Mouse (Mus musculus): ENCODE results near the gene Cort. TPM values are rescaled to one million over a fixed set of nuclear protein-coding genes. Genes with fewer than 3 reads are reported as not detected.

Gene Cort
- polyA plus RNA-seq, 1 experiment from 2014 or later = 1.2 TPM

DNA sequence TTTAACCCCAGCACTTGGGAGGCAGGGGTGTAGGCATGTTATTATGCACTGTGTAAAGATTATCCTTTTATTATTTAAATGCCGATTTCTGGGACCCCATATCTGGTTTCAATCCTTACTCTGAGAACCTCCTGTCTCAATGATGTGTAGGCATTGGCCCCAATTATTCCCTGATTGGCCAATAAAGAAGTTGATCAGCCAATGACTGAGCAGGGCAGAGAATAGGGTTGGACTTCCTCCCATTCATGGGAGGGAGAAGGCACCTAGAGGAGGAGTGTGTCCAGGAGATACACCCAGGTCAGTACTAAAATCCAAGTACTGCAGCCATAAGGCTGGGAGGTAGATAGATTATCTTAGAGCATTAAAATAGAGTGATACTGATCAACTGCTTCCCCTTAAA, 36.6 kb upstream of the Cort start:
- no peaks in the 10 kb centered on the region for H3K9me3 ChIP-seq
- no peak overlapping the region for H3K27ac ChIP-seq
- H3K9ac ChIP-seq = no peak overlapping the region
- 58% methylated on average over 1 of the region's 1 CpGs for WGBS
- no peak overlapping the region for H3K4me3 ChIP-seq
- ATAC-seq (ENCODE audit: insufficient number of reproducible peaks, insufficient read depth, low FRiP score, low TSS enrichment, low read depth) = no peak
- H3K4me1 ChIP-seq = peaks cover 12% of the 10 kb centered on the region
- no peaks in the 10 kb centered on the region for H3K27me3 ChIP-seq
- no peak overlapping the region for H3K4me2 ChIP-seq
- peaks cover 56% of the 10 kb centered on the region for H3K36me3 ChIP-seq

DNA sequence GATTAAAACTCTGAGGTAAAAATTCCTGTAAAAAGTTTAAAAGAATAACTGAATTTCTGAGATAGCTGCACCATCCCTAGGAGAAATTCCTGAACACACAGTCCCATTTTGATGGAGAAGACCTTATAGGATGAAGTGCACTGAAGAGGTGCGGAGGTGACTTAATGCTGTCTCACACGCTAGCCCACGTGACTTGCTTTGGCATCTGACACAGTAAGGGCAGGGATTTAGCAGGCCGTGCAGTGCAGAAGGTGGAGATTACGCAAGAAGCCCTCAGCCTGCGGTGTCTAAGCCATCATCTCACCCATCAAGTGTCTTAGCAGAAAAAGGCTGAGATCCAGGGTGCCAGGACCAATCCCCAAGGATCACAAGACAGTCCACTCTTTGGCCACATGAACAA, 34.6 kb upstream of the Cort start:
- Histone ChIP-seq H3K4me3 (no peak overlapping the region), H3K27ac (no peak overlapping the region), H3K4me2 (no peak overlapping the region), H3K9me3 (no peaks in the 10 kb centered on the region), H3K9ac (no peak overlapping the region), H3K36me3 (peaks cover 76% of the 10 kb centered on the region), H3K27me3 (no peaks in the 10 kb centered on the region), H3K4me1 (peaks cover 12% of the 10 kb centered on the region)
- WGBS = 93% methylated on average over 6 of the region's 6 CpGs
- ATAC-seq (ENCODE audit: insufficient number of reproducible peaks, insufficient read depth, low FRiP score, low TSS enrichment, low read depth) = no peak

DNA sequence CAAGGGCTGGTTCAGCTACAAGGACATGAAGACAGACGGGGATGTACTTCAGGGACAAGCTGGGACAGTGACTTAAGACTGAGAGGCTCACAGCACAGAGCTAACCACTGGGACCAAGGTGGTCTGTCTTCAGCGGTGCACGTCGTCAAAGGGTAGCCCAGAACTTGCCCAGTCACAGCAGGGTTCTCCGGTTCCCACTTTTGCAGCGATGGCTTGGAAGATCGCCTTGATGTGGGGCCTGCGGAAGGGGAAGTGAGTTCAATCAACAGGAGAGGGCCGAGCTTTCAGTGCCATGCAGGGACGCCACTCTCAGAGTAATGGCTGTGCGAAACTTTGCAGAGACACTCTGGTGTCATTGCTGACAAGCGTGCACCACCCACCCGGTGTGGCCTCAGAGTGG, 33.3 kb upstream of the Cort start:
- no peaks in the 10 kb centered on the region for H3K27me3 ChIP-seq
- no peak overlapping the region for H3K4me3 ChIP-seq
- H3K9me3 ChIP-seq = no peaks in the 10 kb centered on the region
- H3K4me1 ChIP-seq = 0 out of 2 replicates have a peak, but pooled peaks cover 3% of the 10 kb centered on the region
- H3K9ac ChIP-seq = no peak overlapping the region
- no peak for ATAC-seq (ENCODE audit: insufficient number of reproducible peaks, insufficient read depth, low FRiP score, low TSS enrichment, low read depth)
- no peak overlapping the region for H3K4me2 ChIP-seq
- H3K36me3 ChIP-seq = peaks cover 89% of the 10 kb centered on the region
- no peak overlapping the region for H3K27ac ChIP-seq
- 91% methylated on average over 13 of the region's 13 CpGs for WGBS

DNA sequence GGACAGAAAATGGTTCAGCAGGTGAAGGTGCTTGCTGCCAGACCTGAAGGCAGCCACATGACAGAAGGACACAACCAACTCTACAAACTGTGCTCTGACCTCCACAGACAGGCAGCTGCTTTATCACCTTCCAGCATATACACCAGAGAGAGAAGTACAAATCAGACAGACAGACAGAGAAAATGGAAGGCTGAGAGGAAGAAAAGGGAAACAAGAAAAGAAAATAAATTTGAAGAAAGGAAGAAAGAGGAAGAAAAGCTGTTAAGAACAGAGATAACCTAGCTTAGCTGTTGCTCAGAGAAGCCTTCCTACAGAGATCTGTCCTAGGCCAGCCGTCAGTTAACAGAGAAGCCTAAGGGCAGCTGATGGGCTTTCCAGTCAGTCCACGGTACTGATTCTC, 32.6 kb upstream of the Cort start:
- Histone ChIP-seq H3K4me3 (no peak overlapping the region), H3K9ac (no peak overlapping the region), H3K27ac (no peak overlapping the region), H3K9me3 (no peaks in the 10 kb centered on the region), H3K36me3 (peaks cover 96% of the 10 kb centered on the region), H3K27me3 (no peaks in the 10 kb centered on the region), H3K4me1 (0 out of 2 replicates have a peak, but pooled peaks cover 3% of the 10 kb centered on the region), H3K4me2 (no peak overlapping the region)
- ATAC-seq (ENCODE audit: insufficient number of reproducible peaks, insufficient read depth, low FRiP score, low TSS enrichment, low read depth) = no peak
- WGBS = 79% methylated on average over 2 of the region's 2 CpGs

DNA sequence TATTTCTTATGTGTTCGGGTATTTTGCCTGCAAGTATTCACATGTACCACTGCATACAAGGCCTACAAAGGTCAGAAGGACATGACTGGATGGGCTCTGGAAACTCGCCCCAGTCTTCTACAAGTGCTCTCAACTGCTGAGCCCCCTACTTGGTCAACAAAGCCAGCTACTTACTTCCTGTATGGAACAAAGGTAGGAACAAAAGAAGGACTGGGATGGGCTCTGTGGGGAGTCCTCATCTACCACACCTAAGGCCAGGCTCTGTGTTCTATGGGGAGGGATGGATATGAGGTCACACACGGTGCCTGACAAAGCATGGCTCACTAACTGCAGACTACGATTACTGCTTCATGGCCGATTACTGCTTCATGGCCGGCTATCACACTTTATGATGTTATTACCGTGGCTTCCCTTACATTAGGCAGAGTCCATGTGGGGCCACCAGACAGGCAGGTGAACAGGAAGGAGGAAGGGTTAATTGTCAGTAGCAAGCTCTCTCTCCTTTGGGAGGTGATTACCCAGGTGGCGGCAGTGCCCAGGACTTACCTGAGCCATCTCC, 30.9 kb upstream of the Cort start:
- no peaks in the 10 kb centered on the region for H3K4me1 ChIP-seq
- no peak overlapping the region for H3K4me2 ChIP-seq
- no peak overlapping the region for H3K27ac ChIP-seq
- H3K27me3 ChIP-seq = no peaks in the 10 kb centered on the region
- H3K4me3 ChIP-seq = no peak overlapping the region
- 93% methylated on average over 8 of the region's 8 CpGs for WGBS
- no peak for ATAC-seq (ENCODE audit: insufficient number of reproducible peaks, insufficient read depth, low FRiP score, low TSS enrichment, low read depth)
- H3K36me3 ChIP-seq = peaks cover 99% of the 10 kb centered on the region
- H3K9me3 ChIP-seq = no peaks in the 10 kb centered on the region
- H3K9ac ChIP-seq = no peak overlapping the region

DNA sequence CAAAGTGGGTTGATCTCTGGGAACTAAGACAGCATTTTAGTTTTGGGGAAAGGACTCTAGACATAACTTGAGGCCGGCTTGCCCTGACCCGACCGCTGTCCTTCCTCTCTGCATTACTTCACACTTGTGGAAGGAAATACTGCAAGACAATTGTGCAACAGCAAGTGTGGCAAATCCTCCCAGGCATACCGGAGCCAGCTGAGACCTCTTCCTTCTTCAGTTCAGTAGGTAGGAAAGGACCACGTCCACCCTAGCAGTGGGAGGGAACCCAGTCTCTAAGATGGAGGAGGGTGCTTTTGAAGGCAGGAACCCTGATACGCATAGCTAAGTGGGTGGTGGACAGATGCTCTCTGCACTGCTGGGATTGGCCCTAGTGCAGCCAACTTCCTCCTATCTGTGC, 29.1 kb upstream of the Cort start:
- Histone ChIP-seq H3K9me3 (no peaks in the 10 kb centered on the region), H3K4me3 (no peak overlapping the region), H3K27me3 (no peaks in the 10 kb centered on the region), H3K27ac (no peak overlapping the region), H3K36me3 (peaks cover 98% of the 10 kb centered on the region), H3K4me2 (no peak overlapping the region), H3K4me1 (no peaks in the 10 kb centered on the region), H3K9ac (no peak overlapping the region)
- WGBS = 90% methylated on average over 6 of the region's 6 CpGs
- ATAC-seq (ENCODE audit: insufficient number of reproducible peaks, insufficient read depth, low FRiP score, low TSS enrichment, low read depth) = no peak

DNA sequence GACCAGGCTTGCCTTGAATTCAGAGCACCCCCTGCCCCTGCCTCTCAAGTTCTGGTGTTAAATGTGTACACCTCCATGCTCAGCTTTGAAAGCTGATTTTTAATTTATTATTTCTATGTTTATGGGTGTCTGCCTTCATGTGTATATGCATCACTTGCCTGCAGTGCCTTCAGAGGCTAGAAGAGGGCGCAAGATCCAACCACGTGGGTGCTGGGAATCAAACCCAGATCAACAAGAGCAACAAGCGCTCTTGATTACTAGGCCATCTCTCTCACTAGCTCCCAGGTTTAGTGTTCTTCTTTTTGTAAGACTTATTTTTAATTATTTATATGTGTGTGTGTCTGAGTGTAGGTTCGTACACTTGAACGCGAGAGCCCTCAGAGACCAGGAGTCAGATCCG, 28.3 kb upstream of the Cort start:
- no peak for ATAC-seq (ENCODE audit: insufficient number of reproducible peaks, insufficient read depth, low FRiP score, low TSS enrichment, low read depth)
- Histone ChIP-seq H3K4me1 (no peaks in the 10 kb centered on the region), H3K27ac (no peak overlapping the region), H3K4me2 (no peak overlapping the region), H3K9me3 (no peaks in the 10 kb centered on the region), H3K4me3 (no peak overlapping the region), H3K27me3 (no peaks in the 10 kb centered on the region), H3K36me3 (peaks cover 98% of the 10 kb centered on the region), H3K9ac (no peak overlapping the region)
- 97% methylated on average over 7 of the region's 7 CpGs for WGBS

DNA sequence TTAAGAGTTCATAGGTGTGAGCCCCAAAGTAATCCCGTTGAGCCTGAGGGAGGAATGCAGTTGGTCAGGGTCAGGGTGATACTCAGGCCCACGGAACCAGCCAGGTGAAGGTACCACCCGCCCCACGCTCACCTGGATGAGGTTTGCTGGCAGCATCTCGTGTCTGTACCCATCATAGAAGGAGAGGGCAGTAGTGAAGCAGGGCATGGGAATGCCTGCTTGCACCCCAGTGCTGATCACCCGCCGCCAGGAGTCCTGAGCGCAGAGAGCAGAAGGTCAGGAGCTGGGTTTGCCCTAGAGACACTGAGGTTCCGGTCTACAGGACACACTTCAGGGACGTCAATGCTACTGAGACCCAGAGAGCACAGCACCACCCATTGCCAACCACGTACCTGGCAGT, 24.2 kb upstream of the Cort start:
- Histone ChIP-seq H3K27ac (no peak overlapping the region), H3K4me2 (no peak overlapping the region), H3K4me1 (peaks cover 8% of the 10 kb centered on the region; the same call in 1 of the 2 replicates), H3K36me3 (peaks cover 67% of the 10 kb centered on the region), H3K9ac (no peak overlapping the region), H3K4me3 (no peak overlapping the region), H3K9me3 (no peaks in the 10 kb centered on the region), H3K27me3 (no peaks in the 10 kb centered on the region)
- ATAC-seq (ENCODE audit: insufficient number of reproducible peaks, insufficient read depth, low FRiP score, low TSS enrichment, low read depth) = no peak
- WGBS = 89% methylated on average over 11 of the region's 11 CpGs

DNA sequence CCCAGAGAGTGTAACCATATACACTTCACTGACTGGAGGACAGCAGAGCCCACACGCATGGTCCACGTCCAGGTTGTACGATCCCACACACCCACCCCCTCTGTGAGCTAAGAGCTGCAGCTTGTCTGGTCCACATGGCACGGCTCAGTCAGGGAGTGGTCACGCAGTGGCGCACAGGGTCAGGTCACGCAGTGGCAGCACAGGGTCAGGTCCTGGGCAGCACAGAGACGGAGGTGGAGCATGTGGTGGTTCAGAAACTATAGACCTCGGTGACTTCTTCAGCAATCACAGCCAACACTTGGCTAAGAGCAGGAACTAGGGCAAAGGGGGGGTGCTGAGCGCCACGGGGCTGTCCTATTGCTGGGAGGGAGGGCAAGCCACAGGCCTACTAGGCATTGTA, 23.7 kb upstream of the Cort start:
- WGBS = 80% methylated on average over 11 of the region's 11 CpGs
- peaks cover 8% of the 10 kb centered on the region; the same call in 1 of the 2 replicates for H3K4me1 ChIP-seq

DNA sequence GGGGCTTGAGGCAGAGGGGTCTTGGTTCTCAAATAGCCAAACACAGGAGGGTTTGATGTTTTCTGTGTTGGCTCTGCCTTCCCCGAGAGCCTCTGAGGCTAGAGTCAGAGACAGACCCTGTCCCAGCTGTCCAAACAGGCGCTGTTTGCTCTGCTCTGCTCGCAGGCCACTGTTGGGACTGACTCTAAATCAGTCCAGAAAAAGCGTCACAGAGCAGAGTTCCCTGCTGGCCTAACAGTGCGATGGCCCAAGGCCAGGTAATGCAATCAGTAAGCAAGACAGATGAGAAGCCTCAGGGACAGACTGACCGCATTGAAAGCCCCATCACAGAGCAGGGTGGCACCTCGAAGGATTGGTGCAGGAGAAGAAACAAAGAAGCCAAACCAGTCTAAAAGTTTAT, 23.0 kb upstream of the Cort start:
- Histone ChIP-seq H3K4me1 (peaks cover 8% of the 10 kb centered on the region; the same call in 1 of the 2 replicates), H3K9ac (no peak overlapping the region), H3K27me3 (no peaks in the 10 kb centered on the region), H3K27ac (0 out of 2 replicates have a peak overlapping the region, but pooled peaks have one; percentile 11), H3K4me2 (no peak overlapping the region), H3K36me3 (peaks cover 56% of the 10 kb centered on the region), H3K9me3 (no peaks in the 10 kb centered on the region), H3K4me3 (no peak overlapping the region)
- no peak for ATAC-seq (ENCODE audit: insufficient number of reproducible peaks, insufficient read depth, low FRiP score, low TSS enrichment, low read depth)
- 76% methylated on average over 7 of the region's 7 CpGs for WGBS

More for the DNA sequence above, 23.7 kb upstream of the Cort start:
- no peak overlapping the region for H3K9ac ChIP-seq
- no peaks in the 10 kb centered on the region for H3K27me3 ChIP-seq
- H3K36me3 ChIP-seq = peaks cover 63% of the 10 kb centered on the region
- H3K4me2 ChIP-seq = no peak overlapping the region
- H3K27ac ChIP-seq = no peak overlapping the region
- no peak overlapping the region for H3K4me3 ChIP-seq
- no peaks in the 10 kb centered on the region for H3K9me3 ChIP-seq
- no peak for ATAC-seq (ENCODE audit: insufficient number of reproducible peaks, insufficient read depth, low FRiP score, low TSS enrichment, low read depth)

DNA sequence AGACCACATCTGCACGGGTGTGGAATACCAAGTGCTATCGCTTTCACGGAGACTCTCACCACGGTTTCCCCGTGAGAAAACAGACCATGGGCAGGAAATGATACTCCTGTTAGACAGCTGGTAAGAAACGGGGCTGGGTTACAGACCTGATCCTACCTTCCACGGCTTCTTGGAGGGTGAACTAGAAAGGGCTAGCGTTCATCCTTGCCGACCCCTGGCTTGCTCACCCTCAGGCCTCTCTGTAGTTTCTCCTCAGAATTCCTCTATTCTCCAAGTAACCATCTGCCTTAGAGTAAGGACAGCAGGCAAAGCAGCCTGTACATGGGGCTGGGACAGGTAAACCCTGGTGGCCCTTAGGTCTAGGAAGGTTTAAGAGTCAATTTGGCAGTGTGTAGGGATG, 22.6 kb upstream of the Cort start:
- WGBS = 73% methylated on average over 9 of the region's 9 CpGs
- Histone ChIP-seq H3K36me3 (peaks cover 52% of the 10 kb centered on the region), H3K27me3 (no peaks in the 10 kb centered on the region), H3K4me3 (no peak overlapping the region), H3K4me2 (no peak overlapping the region), H3K9ac (no peak overlapping the region), H3K4me1 (peaks cover 8% of the 10 kb centered on the region; the same call in 1 of the 2 replicates), H3K27ac (0 out of 2 replicates have a peak overlapping the region, but pooled peaks have one; percentile 11), H3K9me3 (no peaks in the 10 kb centered on the region)
- ATAC-seq (ENCODE audit: insufficient number of reproducible peaks, insufficient read depth, low FRiP score, low TSS enrichment, low read depth) = no peak

DNA sequence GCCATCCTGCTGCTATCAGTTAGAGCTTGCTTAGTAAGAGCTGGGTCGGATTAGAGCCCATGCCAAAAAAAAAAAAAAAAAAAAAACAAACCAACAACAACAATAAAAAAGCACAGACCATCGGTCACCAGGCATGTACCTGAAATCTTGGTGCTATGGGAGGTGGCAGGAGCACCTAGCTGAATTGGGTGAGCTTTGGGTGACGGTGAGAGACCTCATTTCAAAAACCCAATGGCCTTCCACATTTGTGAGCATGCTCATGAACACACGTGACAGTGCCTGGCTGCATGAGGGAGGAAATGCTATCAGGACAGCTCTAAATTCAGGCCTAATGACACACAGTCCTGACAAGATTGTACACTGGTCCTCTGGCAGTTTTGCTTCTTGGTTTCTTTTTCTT, 21.5 kb upstream of the Cort start:
- Histone ChIP-seq H3K9me3 (no peaks in the 10 kb centered on the region), H3K36me3 (peaks cover 41% of the 10 kb centered on the region), H3K4me2 (no peak overlapping the region), H3K27ac (no peak overlapping the region), H3K27me3 (no peaks in the 10 kb centered on the region), H3K4me3 (no peak overlapping the region), H3K9ac (no peak overlapping the region), H3K4me1 (peaks cover 8% of the 10 kb centered on the region; the same call in 1 of the 2 replicates)
- ATAC-seq (ENCODE audit: insufficient number of reproducible peaks, insufficient read depth, low FRiP score, low TSS enrichment, low read depth) = no peak
- WGBS = 71% methylated on average over 4 of the region's 4 CpGs

All from embryonic facial prominence, embryonic 13.5 days (tissue).